Mouse (Mus musculus) spleen, adult 2 months (tissue): ENCODE measurements at regions not wholly inside any gene's neighbourhood (a gene's known extent, or its start where the extent isn't known, plus 50 kb on each side); places are given as distances from the start of the nearest gene placed in this dataset.

Experiments used
- CTCF ChIP-seq: fragments of 200-500 bp; IDR thresholded peaks from 2 replicates; pipeline ENCODE4 v1.5.1; 2011; ENCODE audit warnings: mild to moderate bottlenecking, inconsistent platforms; ENCODE audit not compliant: insufficient read depth, insufficient read length, insufficient replicate concordance; ENCODE audit errors: extremely low read depth
- POLR2A ChIP-seq: fragments of 200-500 bp; IDR thresholded peaks from 2 replicates; pipeline ENCODE4 v1.6.1; 2011; ENCODE audit warnings: low read depth, low read length, inconsistent platforms

DNA sequence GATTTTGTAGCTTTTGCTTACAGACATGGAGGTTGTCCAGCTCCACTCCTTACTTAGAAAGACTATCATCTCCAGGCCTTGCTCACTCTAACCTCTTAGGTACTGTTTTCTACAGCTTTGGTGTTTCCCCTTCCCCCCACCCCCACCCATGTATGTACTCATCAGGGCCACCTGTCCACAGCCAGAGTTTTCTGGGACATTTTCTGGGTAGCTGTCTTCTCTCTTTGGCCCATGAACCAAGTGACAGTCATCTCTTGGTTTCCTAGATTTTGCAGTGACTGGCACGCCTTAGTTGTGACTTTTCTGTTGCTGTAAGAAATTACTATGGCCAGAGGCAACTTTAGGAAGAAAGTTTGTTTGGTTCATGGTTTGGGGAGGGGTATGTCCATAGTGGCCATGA, 181.8 kb upstream of the Klf3 start:
- no peak for TF ChIP-seq CTCF
- TF ChIP-seq POLR2A = no peak
